Mouse (Mus musculus) ES-E14 (cell line): ENCODE results near the gene Ftsj3.

Source experiments
- HCFC1 ChIP-seq: IDR thresholded peaks from 2 replicates; pipeline ENCODE4 v1.6.1; 2012; ENCODE audit warnings: low read length, inconsistent platforms, borderline replicate concordance; ENCODE audit not compliant: insufficient read depth
- ZC3H11A ChIP-seq: IDR thresholded peaks from 2 replicates; pipeline ENCODE4 v1.6.1; 2012; ENCODE audit warnings: low read depth, mild to moderate bottlenecking, inconsistent platforms, low read length, borderline replicate concordance

GRCm38 (mm10) chr11:106255174-106255573, 705 bp downstream of the Ftsj3 start:
- TF ChIP-seq ZC3H11A, result no peak
- no peak for TF ChIP-seq HCFC1
